Mouse (Mus musculus): ENCODE measurements around the gene Scd2. TPM values are rescaled to one million over a fixed set of nuclear protein-coding genes. Genes with fewer than 3 reads are reported as not detected.
"Not testable (repeated sequence)": the region's sequence is repeated elsewhere in the genome, so short reads cannot be mapped to it uniquely, and the experiment has no call there.

Scd2 gene
- polyA plus RNA-seq, 1 experiment from 2014 or later: 298 TPM

DNA sequence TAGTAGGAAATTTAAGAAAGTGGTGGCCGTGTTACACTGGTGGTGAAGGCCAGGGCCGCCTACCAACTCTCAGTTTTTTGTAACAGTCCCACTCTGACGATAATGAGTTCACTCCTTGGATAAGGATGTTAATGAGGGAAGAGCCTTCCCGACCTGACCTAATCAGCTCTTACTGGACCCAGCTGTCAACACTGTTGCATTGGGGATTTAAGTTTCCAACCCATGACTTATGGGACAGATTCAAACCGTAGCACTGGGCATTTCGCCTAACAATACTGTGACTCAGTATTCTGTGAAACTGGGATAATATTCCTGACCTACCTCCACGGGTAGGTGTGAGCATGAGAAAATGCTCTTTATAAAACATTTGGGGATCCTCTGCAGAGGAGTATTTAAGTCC lies 12.7 kb downstream of the Scd2 start:
- H3K4me1 ChIP-seq (ENCODE audit: control insufficient read depth, insufficient read depth, low read length): no peaks in the 10 kb centered on the region
- no peak for ATAC-seq (replicated peaks; ENCODE audit: insufficient number of reproducible peaks, low FRiP score, low TSS enrichment, low read depth)
- H3K9me3 ChIP-seq (replicated peaks; ENCODE audit: control insufficient read depth, low read length): no peaks in the 10 kb centered on the region
- H3K27me3 ChIP-seq (ENCODE audit: control insufficient read depth, insufficient read depth, low read length): no peaks in the 10 kb centered on the region
- H3K4me3 ChIP-seq (ENCODE audit: low read depth, low read length): no peak overlapping the region
- DNase-seq (ENCODE audit: low spot score): no peak
- 79% methylated on average over 7 of the region's 7 CpGs for WGBS
- no peak overlapping the region for H3K9ac ChIP-seq (replicated peaks; ENCODE audit: low read length)
- H3K4me2 ChIP-seq (ENCODE audit: low read depth, low read length): no peak overlapping the region
- H3K36me3 ChIP-seq (replicated peaks; ENCODE audit: control insufficient read depth, insufficient read depth, low read depth, low read length): peaks cover 31% of the 10 kb centered on the region
- no peak overlapping the region for H3K27ac ChIP-seq (replicated peaks; ENCODE audit: low read depth, low read length)

DNA sequence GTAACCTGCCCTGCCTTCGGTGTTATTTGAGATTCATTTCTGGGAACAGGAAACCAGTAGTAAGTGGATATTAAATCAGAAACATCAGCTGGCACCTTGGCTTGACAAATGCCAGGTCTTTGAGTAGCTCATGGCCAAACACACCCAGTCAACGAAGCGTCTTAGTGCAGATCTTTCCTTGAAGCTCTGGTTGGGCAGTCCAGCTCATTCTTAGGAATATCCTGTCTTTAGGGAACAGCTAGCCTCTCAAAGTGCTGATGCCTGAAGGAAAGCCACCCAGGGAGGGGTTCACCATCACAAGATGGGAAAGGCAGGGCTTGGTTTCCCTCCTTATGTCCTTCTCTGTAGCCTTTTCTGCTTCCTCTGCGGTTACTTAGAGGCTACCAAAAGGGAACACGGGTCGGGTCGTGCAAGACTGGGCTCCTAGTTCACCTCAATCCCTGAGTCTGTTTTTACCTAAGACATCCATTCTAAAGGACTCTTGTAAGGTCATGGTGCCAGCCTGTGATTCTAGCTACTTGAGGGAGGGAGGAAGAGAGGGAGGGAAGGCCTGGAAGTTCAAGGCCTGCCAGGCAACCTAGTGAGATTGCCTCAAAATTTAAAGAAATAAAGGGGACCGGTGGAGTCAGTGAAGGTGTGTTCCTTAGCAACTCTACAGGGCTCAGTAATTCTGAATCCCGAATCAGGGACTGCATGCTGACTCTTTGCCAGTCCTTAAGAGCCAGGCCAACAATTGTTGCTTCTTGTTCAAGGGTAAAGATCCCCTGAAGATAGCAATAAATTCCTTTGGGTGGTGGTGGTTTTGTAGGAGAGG lies 13.8 kb downstream of the Scd2 start:
- Histone ChIP-seq H3K4me2 (ENCODE audit: low read depth, low read length) (no peak overlapping the region), H3K27me3 (ENCODE audit: control insufficient read depth, insufficient read depth, low read length) (no peaks in the 10 kb centered on the region), H3K27ac (replicated peaks; ENCODE audit: low read depth, low read length) (no peak overlapping the region), H3K4me1 (ENCODE audit: control insufficient read depth, insufficient read depth, low read length) (no peaks in the 10 kb centered on the region), H3K9me3 (replicated peaks; ENCODE audit: control insufficient read depth, low read length) (no peaks in the 10 kb centered on the region), H3K9ac (replicated peaks; ENCODE audit: low read length) (no peak overlapping the region), H3K36me3 (replicated peaks; ENCODE audit: control insufficient read depth, insufficient read depth, low read depth, low read length) (peaks cover 30% of the 10 kb centered on the region), H3K4me3 (ENCODE audit: low read depth, low read length) (no peak overlapping the region)
- 85% methylated on average over 9 of the region's 9 CpGs for WGBS
- ATAC-seq (replicated peaks; ENCODE audit: insufficient number of reproducible peaks, low FRiP score, low TSS enrichment, low read depth) (no peak), DNase-seq (ENCODE audit: low spot score) (no peak)

GRCm38 (mm10) chr19:44307915-44308470 lies 14.5 kb downstream of the Scd2 start:
- Histone ChIP-seq H3K4me3 (ENCODE audit: low read depth, low read length) (no peak overlapping the region), H3K9me3 (replicated peaks; ENCODE audit: control insufficient read depth, low read length) (no peaks in the 10 kb centered on the region), H3K27ac (replicated peaks; ENCODE audit: low read depth, low read length) (no peak overlapping the region), H3K36me3 (replicated peaks; ENCODE audit: control insufficient read depth, insufficient read depth, low read depth, low read length) (peaks cover 26% of the 10 kb centered on the region), H3K4me1 (ENCODE audit: control insufficient read depth, insufficient read depth, low read length) (no peaks in the 10 kb centered on the region), H3K27me3 (ENCODE audit: control insufficient read depth, insufficient read depth, low read length) (no peaks in the 10 kb centered on the region), H3K9ac (replicated peaks; ENCODE audit: low read length) (no peak overlapping the region), H3K4me2 (ENCODE audit: low read depth, low read length) (no peak overlapping the region)
- ATAC-seq (replicated peaks; ENCODE audit: insufficient number of reproducible peaks, low FRiP score, low TSS enrichment, low read depth): no peak
- no peak for DNase-seq (ENCODE audit: low spot score)
- WGBS: 85% methylated on average over 6 of the region's 6 CpGs

GRCm38 (mm10) chr19:44308611-44309246 lies 15.3 kb downstream of the Scd2 start:
- Histone ChIP-seq H3K9me3 (replicated peaks; ENCODE audit: control insufficient read depth, low read length) (no peaks in the 10 kb centered on the region), H3K4me2 (ENCODE audit: low read depth, low read length) (no peak overlapping the region), H3K4me3 (ENCODE audit: low read depth, low read length) (no peak overlapping the region), H3K9ac (replicated peaks; ENCODE audit: low read length) (no peak overlapping the region), H3K36me3 (replicated peaks; ENCODE audit: control insufficient read depth, insufficient read depth, low read depth, low read length) (peaks cover 21% of the 10 kb centered on the region), H3K27ac (replicated peaks; ENCODE audit: low read depth, low read length) (no peak overlapping the region), H3K27me3 (ENCODE audit: control insufficient read depth, insufficient read depth, low read length) (no peaks in the 10 kb centered on the region), H3K4me1 (ENCODE audit: control insufficient read depth, insufficient read depth, low read length) (no peaks in the 10 kb centered on the region)
- ATAC-seq (replicated peaks; ENCODE audit: insufficient number of reproducible peaks, low FRiP score, low TSS enrichment, low read depth) (no peak), DNase-seq (ENCODE audit: low spot score) (no peak)
- 87% methylated on average over 8 of the region's 8 CpGs for WGBS

DNA sequence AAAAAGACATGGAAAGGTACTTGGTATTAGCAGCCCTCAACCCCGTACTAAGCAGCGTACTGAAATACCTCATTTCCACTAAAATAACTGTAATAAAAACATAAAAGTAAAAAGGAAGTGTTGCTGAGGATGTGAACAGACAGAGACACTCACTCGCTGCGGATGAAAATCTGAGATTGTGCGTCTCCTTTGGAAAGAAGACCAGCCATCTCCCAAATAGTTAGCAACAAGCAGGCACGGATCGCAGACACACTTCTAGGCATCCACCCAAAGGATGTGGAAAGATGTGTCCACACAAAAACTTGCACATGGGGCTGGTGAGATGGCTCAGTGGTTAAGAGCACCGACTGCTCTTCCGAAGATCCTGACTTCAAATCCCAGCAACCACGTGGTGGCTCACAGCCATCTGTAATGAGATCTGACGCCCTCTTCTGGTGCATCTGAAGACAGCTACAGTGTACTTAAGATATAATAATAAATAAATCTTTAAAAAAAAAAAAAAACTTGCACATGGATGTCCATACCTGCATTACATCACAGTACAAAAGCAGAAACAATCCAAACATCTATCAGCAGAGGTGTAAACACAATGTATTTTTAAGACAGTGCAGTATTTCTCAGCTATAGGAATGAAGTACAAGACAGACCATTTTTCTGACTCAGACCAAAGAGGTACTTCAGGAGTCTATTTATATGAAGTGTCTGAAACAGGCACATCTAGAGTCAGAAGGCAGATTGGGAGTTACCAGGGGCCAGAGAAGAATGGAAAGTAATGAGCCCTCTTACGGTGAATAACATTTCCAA lies 16.1 kb downstream of the Scd2 start:
- H3K4me3 ChIP-seq (ENCODE audit: low read depth, low read length): no peak overlapping the region
- H3K4me2 ChIP-seq (ENCODE audit: low read depth, low read length): no peak overlapping the region
- H3K36me3 ChIP-seq (replicated peaks; ENCODE audit: control insufficient read depth, insufficient read depth, low read depth, low read length): peaks cover 16% of the 10 kb centered on the region
- no peak overlapping the region for H3K9ac ChIP-seq (replicated peaks; ENCODE audit: low read length)
- ATAC-seq (replicated peaks; ENCODE audit: insufficient number of reproducible peaks, low FRiP score, low TSS enrichment, low read depth): no peak
- no peaks in the 10 kb centered on the region for H3K27me3 ChIP-seq (ENCODE audit: control insufficient read depth, insufficient read depth, low read length)
- no peak for DNase-seq (ENCODE audit: low spot score)
- H3K27ac ChIP-seq (replicated peaks; ENCODE audit: low read depth, low read length): no peak overlapping the region
- 82% methylated on average over 12 of the region's 12 CpGs for WGBS
- no peaks in the 10 kb centered on the region for H3K9me3 ChIP-seq (replicated peaks; ENCODE audit: control insufficient read depth, low read length)
- H3K4me1 ChIP-seq (ENCODE audit: control insufficient read depth, insufficient read depth, low read length): no peaks in the 10 kb centered on the region; the same call in 1 of the 2 replicates

DNA sequence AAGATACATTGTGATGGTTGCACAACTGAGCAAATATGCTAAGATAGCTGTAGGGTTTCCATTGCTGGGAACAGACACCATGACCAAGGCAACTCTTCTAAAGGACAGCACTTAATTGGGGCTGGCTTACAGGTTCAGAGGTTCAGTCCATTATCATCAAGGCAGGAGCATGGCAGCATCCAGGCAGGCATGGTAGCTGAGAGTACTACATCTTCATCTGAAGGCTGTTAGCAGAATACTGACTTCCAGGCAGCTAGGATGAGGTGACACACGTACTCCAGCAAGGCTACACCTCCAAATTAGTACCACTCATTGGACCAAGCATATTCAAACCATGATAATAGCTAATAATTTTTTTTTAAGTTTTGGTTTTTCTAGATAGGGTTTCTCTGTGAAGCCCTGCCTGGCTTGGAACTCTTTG lies 16.7 kb downstream of the Scd2 start:
- 88% methylated on average over 1 of the region's 1 CpGs for WGBS
- not testable (repeated sequence) for DNase-seq (ENCODE audit: low spot score)
- peaks cover 13% of the 10 kb centered on the region for H3K36me3 ChIP-seq (replicated peaks; ENCODE audit: control insufficient read depth, insufficient read depth, low read depth, low read length)

DNA sequence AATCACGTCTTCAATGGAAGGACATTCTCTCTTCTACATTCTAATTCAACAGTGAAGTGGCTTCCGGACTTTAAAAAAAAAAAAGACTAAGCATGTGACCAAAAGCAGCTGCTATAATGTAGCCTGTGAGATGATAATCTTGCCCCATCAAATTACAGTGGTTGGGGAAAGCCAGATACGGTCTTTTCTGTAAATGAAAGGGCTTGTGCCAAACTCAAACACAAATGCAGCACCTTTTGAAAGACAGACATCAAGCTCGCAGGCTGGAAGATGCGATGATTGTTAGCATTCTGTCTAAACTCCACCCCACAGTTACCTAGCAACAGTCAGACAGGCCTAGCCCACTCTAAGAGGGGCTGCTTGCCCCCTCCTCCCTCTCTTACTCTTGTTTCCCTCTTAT lies 17.3 kb downstream of the Scd2 start:
- no peaks in the 10 kb centered on the region for H3K27me3 ChIP-seq (ENCODE audit: control insufficient read depth, insufficient read depth, low read length)
- no peak overlapping the region for H3K4me2 ChIP-seq (ENCODE audit: low read depth, low read length)
- no peaks in the 10 kb centered on the region; the same call in 1 of the 2 replicates for H3K4me1 ChIP-seq (ENCODE audit: control insufficient read depth, insufficient read depth, low read length)
- H3K27ac ChIP-seq (replicated peaks; ENCODE audit: low read depth, low read length): no peak overlapping the region
- DNase-seq (ENCODE audit: low spot score) (no peak), ATAC-seq (replicated peaks; ENCODE audit: insufficient number of reproducible peaks, low FRiP score, low TSS enrichment, low read depth) (no peak)
- H3K36me3 ChIP-seq (replicated peaks; ENCODE audit: control insufficient read depth, insufficient read depth, low read depth, low read length): peaks cover 7% of the 10 kb centered on the region
- H3K9ac ChIP-seq (replicated peaks; ENCODE audit: low read length): no peak overlapping the region
- 57% methylated on average over 5 of the region's 5 CpGs for WGBS
- H3K4me3 ChIP-seq (ENCODE audit: low read depth, low read length): no peak overlapping the region
- no peaks in the 10 kb centered on the region for H3K9me3 ChIP-seq (replicated peaks; ENCODE audit: control insufficient read depth, low read length)

More for the DNA sequence above, 16.7 kb downstream of the Scd2 start:
- H3K9ac ChIP-seq (replicated peaks; ENCODE audit: low read length); H3K4me3 ChIP-seq (ENCODE audit: low read depth, low read length); H3K27me3 ChIP-seq (ENCODE audit: control insufficient read depth, insufficient read depth, low read length); H3K4me1 ChIP-seq (ENCODE audit: control insufficient read depth, insufficient read depth, low read length); H3K27ac ChIP-seq (replicated peaks; ENCODE audit: low read depth, low read length); H3K4me2 ChIP-seq (ENCODE audit: low read depth, low read length); H3K9me3 ChIP-seq (replicated peaks; ENCODE audit: control insufficient read depth, low read length); ATAC-seq (replicated peaks; ENCODE audit: insufficient number of reproducible peaks, low FRiP score, low TSS enrichment, low read depth): not testable (repeated sequence)
